Mouse (Mus musculus): Measurements from ENCODE around the gene Hccs.

DNA sequence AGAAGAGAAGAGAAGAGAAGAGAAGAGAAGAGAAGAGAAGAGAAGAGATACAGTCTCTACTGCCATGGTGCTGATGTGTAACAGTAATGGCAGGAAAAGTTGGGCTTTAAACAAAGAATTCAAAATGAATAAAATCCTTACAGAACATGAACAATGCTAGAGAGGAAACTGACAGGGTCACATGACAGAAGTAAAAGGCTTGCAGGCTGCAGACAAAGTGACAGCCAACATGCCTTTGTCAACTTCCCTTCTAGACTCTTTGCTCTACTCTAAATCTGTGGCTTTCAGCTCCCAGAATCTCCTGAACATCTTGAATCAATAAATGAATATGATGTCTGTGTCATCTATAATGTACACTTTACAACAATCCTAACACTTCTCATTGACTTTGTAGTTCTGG is 17.4 kb upstream of the Hccs start:
- TF ChIP-seq MAFK (IDR thresholded peaks at IDR 0.05; ENCODE audit: insufficient read depth, low read depth, low read length) (no peak), ZC3H11A (IDR thresholded peaks at IDR 0.05; ENCODE audit: borderline replicate concordance, low read depth, low read length) (no peak), CHD2 (IDR thresholded peaks at IDR 0.05; ENCODE audit: low read depth, low read length) (no peak), ZNF384 (IDR thresholded peaks at IDR 0.05; ENCODE audit: low read depth, low read length) (no peak)
